Mouse (Mus musculus) embryonic fibroblast, embryonic 13.5 days (primary cell): ENCODE results near the gene Cfap43.

ENCODE experiments used
- CTCF ChIP-seq: IDR thresholded peaks from 2 replicates; pipeline ENCODE4 v1.5.1; 2011; ENCODE audit warnings: mild to moderate bottlenecking, control low read depth, low read length, moderate library complexity, borderline replicate concordance; ENCODE audit not compliant: insufficient read depth
- POLR2A ChIP-seq: IDR thresholded peaks from 2 replicates; pipeline ENCODE4 v1.6.1; 2011; ENCODE audit warnings: low read depth, mild to moderate bottlenecking, control low read depth, low read length, moderate library complexity

DNA sequence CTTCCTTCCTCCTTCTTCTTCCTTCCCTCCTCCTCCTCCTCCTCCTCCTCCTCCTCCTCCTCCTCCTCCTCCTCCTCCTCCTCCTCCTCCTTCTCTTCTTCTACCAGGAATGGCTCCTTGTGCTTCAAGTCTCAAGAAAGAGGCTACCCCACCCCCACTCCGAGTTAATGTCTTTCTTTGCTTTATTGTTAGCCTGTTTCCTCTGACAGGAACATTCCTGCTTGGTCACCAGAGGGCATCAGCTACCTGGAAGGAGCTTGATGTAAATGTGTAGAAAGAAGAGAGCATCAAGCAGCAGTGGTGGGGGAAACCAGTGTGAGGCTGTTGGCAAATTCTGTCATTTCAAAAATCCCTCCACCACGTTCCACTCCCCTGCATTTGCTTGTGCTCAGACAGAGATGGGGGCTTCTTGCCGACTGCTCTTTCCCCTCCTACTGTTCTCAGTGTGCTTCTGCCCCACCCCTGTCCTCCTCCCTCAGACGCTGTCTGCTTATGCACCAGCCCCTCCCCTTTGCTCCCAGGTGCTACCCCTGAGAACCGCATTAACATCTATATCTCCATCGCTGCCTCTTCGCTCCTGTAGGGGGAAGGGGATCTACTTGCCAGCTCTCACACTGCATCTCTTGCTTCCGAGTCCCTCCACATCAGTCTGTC lies 96.8 kb downstream of the Cfap43 start:
- TF ChIP-seq CTCF (no peak), POLR2A (no peak)
